Mouse (Mus musculus): ENCODE results near the gene Pde6c. TPM values are rescaled to one million over a fixed set of nuclear protein-coding genes. Genes with fewer than 3 reads are reported as not detected.

The Pde6c gene
- polyA plus RNA-seq, 1 experiment from 2014 or later = not detected

DNA sequence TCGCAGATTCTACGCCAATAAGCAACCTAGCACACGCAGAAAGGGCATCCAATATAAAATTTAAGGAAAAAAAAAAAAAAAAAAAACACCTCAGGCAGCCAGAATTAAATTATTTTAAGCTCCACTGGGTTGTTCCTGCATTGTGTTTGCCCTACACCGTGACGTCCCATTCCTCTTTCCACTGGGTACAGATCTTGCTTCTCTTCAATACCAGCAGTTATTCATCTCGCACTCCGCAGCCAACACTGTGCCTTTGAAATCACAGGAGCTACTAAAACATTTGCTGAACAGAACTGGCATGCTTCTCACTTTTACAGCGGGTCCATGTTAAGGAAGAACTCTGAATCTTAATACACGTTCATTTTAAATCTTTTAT is 92.1 kb downstream of the Pde6c start:
- H3K4me3 ChIP-seq = peak overlapping the region; percentile 57
- peaks cover 9% of the 10 kb centered on the region for H3K4me1 ChIP-seq
- peak overlapping the region; percentile 64 for H3K9ac ChIP-seq
- peak; percentile 54 for ATAC-seq (ENCODE audit: low FRiP score, low read depth)
- no peaks in the 10 kb centered on the region for H3K27me3 ChIP-seq (replicated peaks)
- peak overlapping the region; percentile 80 for H3K27ac ChIP-seq
- H3K36me3 ChIP-seq = no peaks in the 10 kb centered on the region
- 13% methylated on average over 9 of the region's 9 CpGs for WGBS
- H3K9me3 ChIP-seq = no peaks in the 10 kb centered on the region
- peak overlapping the region; percentile 69 for H3K4me2 ChIP-seq (replicated peaks)

DNA sequence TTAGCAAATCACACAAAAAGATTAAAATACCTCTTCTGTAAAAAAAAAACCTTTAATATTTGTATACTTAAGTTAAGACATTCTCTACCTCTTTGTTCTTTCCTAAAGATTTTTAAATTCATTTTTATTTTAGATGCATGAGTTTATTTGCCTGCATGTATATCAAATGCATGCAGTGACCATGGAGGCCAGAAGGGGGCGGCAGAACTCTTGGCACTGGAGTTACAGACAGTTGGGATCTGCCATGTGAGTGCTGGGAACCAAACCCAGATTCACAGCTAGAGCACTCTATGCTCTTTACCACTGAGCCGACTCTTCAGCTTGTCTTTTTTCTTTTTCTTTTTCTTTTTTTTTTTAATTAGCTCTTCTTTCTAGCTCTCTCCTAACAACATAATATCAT is 96.1 kb downstream of the Pde6c start:
- no peak overlapping the region for H3K4me3 ChIP-seq
- no peaks in the 10 kb centered on the region for H3K36me3 ChIP-seq
- H3K9me3 ChIP-seq = no peaks in the 10 kb centered on the region
- no peak overlapping the region for H3K9ac ChIP-seq
- no peak for ATAC-seq (ENCODE audit: low FRiP score, low read depth)
- no peaks in the 10 kb centered on the region for H3K27me3 ChIP-seq (replicated peaks)
- 56% methylated on average over 2 of the region's 2 CpGs for WGBS
- H3K27ac ChIP-seq = no peak overlapping the region
- H3K4me1 ChIP-seq = peaks cover 2% of the 10 kb centered on the region; the same call in 1 of the 2 replicates
- H3K4me2 ChIP-seq (replicated peaks) = no peak overlapping the region

DNA sequence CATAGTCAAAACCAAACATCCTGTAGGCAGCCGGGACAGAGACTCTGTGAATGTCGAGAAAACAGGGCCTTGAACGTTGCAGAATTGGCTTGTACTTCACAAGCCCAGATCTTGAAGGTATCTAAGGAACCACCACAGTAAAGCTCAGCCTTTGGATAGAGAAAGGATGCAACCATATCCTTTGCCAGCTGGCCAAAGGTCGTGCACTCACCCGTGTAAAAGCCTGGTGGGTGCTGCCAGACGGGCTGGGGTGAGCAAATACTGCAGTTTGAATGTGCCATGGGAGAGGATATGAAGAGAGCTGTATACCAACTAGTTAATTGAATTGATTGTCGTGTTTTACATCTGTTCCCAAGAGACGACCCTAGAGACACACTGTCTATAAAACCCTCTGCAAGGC is 99.5 kb downstream of the Pde6c start:
- WGBS = 17% methylated on average over 8 of the region's 8 CpGs
- H3K9ac ChIP-seq = no peak overlapping the region
- no peaks in the 10 kb centered on the region for H3K9me3 ChIP-seq
- no peaks in the 10 kb centered on the region for H3K36me3 ChIP-seq
- no peaks in the 10 kb centered on the region for H3K27me3 ChIP-seq (replicated peaks)
- H3K27ac ChIP-seq = no peak overlapping the region
- H3K4me1 ChIP-seq = no peaks in the 10 kb centered on the region
- no peak overlapping the region for H3K4me2 ChIP-seq (replicated peaks)
- H3K4me3 ChIP-seq = no peak overlapping the region
- ATAC-seq (ENCODE audit: low FRiP score, low read depth) = no peak

DNA sequence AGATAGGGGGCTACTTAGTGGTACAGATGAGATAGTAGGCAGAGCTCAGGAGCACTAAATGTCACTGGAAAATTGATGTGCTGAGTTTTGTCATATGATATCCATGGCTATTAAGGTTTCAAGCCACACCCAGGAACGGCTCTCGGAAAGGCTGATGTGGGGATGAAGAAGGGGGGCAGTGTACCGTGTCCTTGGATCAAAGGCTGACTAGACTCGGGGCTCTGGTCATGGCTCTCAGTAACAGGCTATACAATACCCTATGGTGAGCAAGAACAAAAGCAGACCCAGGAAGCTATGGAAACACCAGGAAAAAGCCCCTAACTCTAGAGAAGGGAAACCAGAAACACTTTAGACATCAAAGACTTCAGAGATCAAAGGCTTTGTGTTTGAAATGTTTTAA is 99.9 kb downstream of the Pde6c start:
- no peaks in the 10 kb centered on the region for H3K36me3 ChIP-seq
- H3K4me1 ChIP-seq = no peaks in the 10 kb centered on the region
- H3K27me3 ChIP-seq (replicated peaks) = no peaks in the 10 kb centered on the region
- H3K27ac ChIP-seq = no peak overlapping the region
- H3K9me3 ChIP-seq = no peaks in the 10 kb centered on the region
- H3K4me3 ChIP-seq = no peak overlapping the region
- H3K4me2 ChIP-seq (replicated peaks) = no peak overlapping the region
- 7% methylated on average over 4 of the region's 4 CpGs for WGBS
- no peak for ATAC-seq (ENCODE audit: low FRiP score, low read depth)
- H3K9ac ChIP-seq = no peak overlapping the region

Other genes with a start within 250 kb of the Pde6c start
- 3.5 and 3.9 TPM in 2 replicates for gene Myof, start 89.2 kb upstream of the Pde6c start, polyA plus RNA-seq (2016; fragmentation: Nextera tagmentation; extraction: Ambion mirVana)
- gene Cep55, start 77.8 kb upstream of the Pde6c start, polyA plus RNA-seq (2016; fragmentation: Nextera tagmentation; extraction: Ambion mirVana) = 27.5 and 31.1 TPM in 2 replicates
- not detected in 2 replicates for gene Ffar4, start 35.7 kb upstream of the Pde6c start, polyA plus RNA-seq (2016; fragmentation: Nextera tagmentation; extraction: Ambion mirVana)
- 1.3 and 2.1 TPM in 2 replicates for gene Rbp4, start 7.5 kb upstream of the Pde6c start, polyA plus RNA-seq (2016; fragmentation: Nextera tagmentation; extraction: Ambion mirVana)
- 49.4 and 50.4 TPM in 2 replicates for gene Fra10ac1, start 91.4 kb downstream of the Pde6c start, polyA plus RNA-seq (2016; fragmentation: Nextera tagmentation; extraction: Ambion mirVana)
- gene Lgi1, start 131.8 kb downstream of the Pde6c start, polyA plus RNA-seq (2016; fragmentation: Nextera tagmentation; extraction: Ambion mirVana) = 4.0 and 4.4 TPM in 2 replicates

All from neural tube, embryonic 12.5 days (tissue).